In genomic region chr10:74789987-74790386, GRCm38 (mm10) we compare ENCODE assay signal across 34 mouse cellular contexts.
"Had no signal": no experiment of that assay in that cellular context is flagged by ENCODE, and none has a peak within 500 bp of the region (broad histone marks: within the 10 kb centered on the region; RNA-seq: fewer than 3 reads in every experiment).

No protein-coding gene starts in this region.

- H3K36me3 ChIP-seq: heart, embryonic 12.5 days; heart, embryonic 13.5 days; heart, embryonic 15.5 days; hindbrain, embryonic 10.5 days; hindbrain, embryonic 12.5 days; hindbrain, embryonic 13.5 days; hindbrain, embryonic 15.5 days; intestine, embryonic 15.5 days; kidney, embryonic 15.5 days had no signal

- ATAC-seq: hindbrain, embryonic 16.5 days; hindbrain, postnatal 0 days; inflammation-experienced regulatory T-cells, adult 6 months; intestine, embryonic 15.5 days; intestine, embryonic 16.5 days; intestine, postnatal 0 days had no signal

- H3K9ac ChIP-seq: heart, embryonic 12.5 days; heart, embryonic 13.5 days; heart, embryonic 15.5 days; hindbrain, embryonic 12.5 days; hindbrain, embryonic 13.5 days; hindbrain, embryonic 14.5 days; hindbrain, embryonic 15.5 days; intestine, embryonic 15.5 days; kidney, embryonic 15.5 days had no signal

- H3K4me2 ChIP-seq: heart, embryonic 12.5 days; heart, embryonic 13.5 days; heart, embryonic 15.5 days; hindbrain, embryonic 12.5 days; hindbrain, embryonic 13.5 days; hindbrain, embryonic 14.5 days; hindbrain, embryonic 15.5 days; intestine, embryonic 15.5 days; kidney, embryonic 15.5 days had no signal

- H3K4me3 ChIP-seq: heart, embryonic 12.5 days; heart, embryonic 13.5 days; heart, embryonic 15.5 days; hindbrain, embryonic 10.5 days; hindbrain, embryonic 12.5 days; hindbrain, embryonic 13.5 days; hindbrain, embryonic 15.5 days; intestine, embryonic 15.5 days; kidney, embryonic 15.5 days; layer of hippocampus, adult 2 months; left cerebral cortex, adult 2 months had no signal

- H3K27me3 ChIP-seq: heart, embryonic 12.5 days; heart, embryonic 13.5 days; heart, embryonic 15.5 days; hindbrain, embryonic 12.5 days; hindbrain, embryonic 13.5 days; hindbrain, embryonic 15.5 days; intestine, embryonic 15.5 days; kidney, embryonic 15.5 days had no signal

- DNase-seq: heart, postnatal 10 days; heart, postnatal 14 days; heart, postnatal 36 days; heart, postnatal 4 days; kidney, adult 11 months; kidney, adult 18-20 months; kidney, adult 2 months; kidney, adult 8-10 months; kidney, adult 9 months; kidney, postnatal 10 days; kidney, postnatal 14 days; kidney, postnatal 25 days; kidney, postnatal 36 days; kidney, postnatal 4 days; layer of hippocampus, adult 9-11 months; layer of hippocampus, postnatal 36 days had no signal

- H3K4me1 ChIP-seq: heart, embryonic 12.5 days; heart, embryonic 13.5 days; heart, embryonic 15.5 days; hindbrain, embryonic 10.5 days; hindbrain, embryonic 12.5 days; hindbrain, embryonic 13.5 days; hindbrain, embryonic 15.5 days; intestine, embryonic 15.5 days; kidney, embryonic 15.5 days had no signal

- H3K27ac ChIP-seq: heart, embryonic 13.5 days; heart, embryonic 15.5 days; hindbrain, embryonic 10.5 days; hindbrain, embryonic 12.5 days; hindbrain, embryonic 13.5 days; hindbrain, embryonic 14.5 days; hindbrain, embryonic 15.5 days; hindbrain, postnatal 0 days; intestine, embryonic 15.5 days; kidney, embryonic 15.5 days; kidney, postnatal 0 days; layer of hippocampus, adult 2 months; left cerebral cortex, adult 2 months had no signal

- H3K9me3 ChIP-seq: heart, embryonic 12.5 days; heart, embryonic 13.5 days; heart, embryonic 15.5 days; hindbrain, embryonic 10.5 days; hindbrain, embryonic 12.5 days; hindbrain, embryonic 13.5 days; hindbrain, embryonic 15.5 days; intestine, embryonic 15.5 days; kidney, embryonic 15.5 days had no signal
